Mouse (Mus musculus) MEL (cell line): ENCODE results near the gene Kap. TPM values are rescaled to one million over a fixed set of nuclear protein-coding genes. Genes with fewer than 3 reads are reported as not detected.

ENCODE experiments used
- DNase-seq: peaks from one replicate; pipeline ENCODE4 v3.0.0; 2011; ENCODE audit warnings: low read depth, low spot score
- H3K27ac ChIP-seq: 2 replicates; pipeline ENCODE4 v1.5.1; 2012; ENCODE audit warnings: low read depth, mild to moderate bottlenecking, control low read depth, low read length, moderate library complexity; ENCODE audit not compliant: control insufficient read depth
- H3K27me3 ChIP-seq, 2 experiments: fragments of 150-350 bp in 1 of 2; sonication (generic) in 1 of 2; 2 replicates each; pipeline ENCODE4 v1.6.1; 2012; ENCODE audit warnings: low read length in 2 of 2, mild to moderate bottlenecking in 2 of 2, improper control_type of control experiment in 1 of 2, moderate library complexity in 1 of 2; ENCODE audit not compliant: insufficient read depth in 2 of 2, control insufficient read depth in 1 of 2
- H3K36me3 ChIP-seq, 2 experiments: 2 replicates each; pipeline ENCODE4 v1.6.1; 2012 to 2014; ENCODE audit warnings: low read length in 2 of 2, improper control_type of control experiment in 1 of 2, inconsistent platforms in 1 of 2, mild to moderate bottlenecking in 1 of 2; ENCODE audit not compliant: insufficient read depth in 2 of 2, control insufficient read depth in 1 of 2
- H3K4me1 ChIP-seq, 2 experiments: fragments of 150-350 bp in 1 of 2; sonication (generic) in 1 of 2; 2 replicates each; pipeline ENCODE4 v1.6.1; 2012; ENCODE audit warnings: low read length in 2 of 2, improper control_type of control experiment in 1 of 2, mild to moderate bottlenecking in 1 of 2; ENCODE audit not compliant: insufficient read depth in 2 of 2, control insufficient read depth in 1 of 2
- H3K4me3 ChIP-seq, 2 experiments: fragments of 150-350 bp in 1 of 2; sonication (generic) in 1 of 2; 2 replicates each; pipeline ENCODE4 v1.5.1; 2012; ENCODE audit warnings: low read depth in 2 of 2, low read length in 2 of 2, mild to moderate bottlenecking in 2 of 2, moderate library complexity in 2 of 2, control low read depth in 1 of 2, improper control_type of control experiment in 1 of 2; ENCODE audit not compliant: control insufficient read depth in 1 of 2, insufficient read depth in 1 of 2
- H3K79me2 ChIP-seq: 2 replicates; pipeline ENCODE4 v1.6.1; 2012; ENCODE audit warnings: mild to moderate bottlenecking, low read length, moderate library complexity; ENCODE audit not compliant: control insufficient read depth, poor library complexity, insufficient read depth
- H3K9ac ChIP-seq: 2 replicates; pipeline ENCODE4 v1.6.1; 2012; ENCODE audit warnings: low read depth, mild to moderate bottlenecking, control low read depth, low read length, moderate library complexity; ENCODE audit not compliant: control insufficient read depth, poor library complexity, severe bottlenecking
- H3K9me3 ChIP-seq: fragments of 150-350 bp; sonication (generic); replicated peaks from 2 replicates; pipeline ENCODE4 v1.6.1; 2012; ENCODE audit warnings: mild to moderate bottlenecking, low read length, improper control_type of control experiment, moderate library complexity; ENCODE audit not compliant: insufficient read depth
- CHD1 ChIP-seq: IDR thresholded peaks from 2 replicates; pipeline ENCODE4 v1.6.1; 2012; ENCODE audit warnings: low read depth, mild to moderate bottlenecking, inconsistent platforms, low read length, improper control_type of control experiment
- CHD2 ChIP-seq: IDR thresholded peaks from 2 replicates; pipeline ENCODE4 v1.6.1; 2011; ENCODE audit warnings: low read length, improper control_type of control experiment
- CTCF ChIP-seq, 3 experiments: IDR thresholded peaks in 2 of 3; conservative IDR thresholded peaks in 1 of 3; 2 replicates each; pipeline ENCODE4 v1.5.1; 2011 to 2012; ENCODE audit warnings: low read length in 3 of 3, low read depth in 2 of 3, mild to moderate bottlenecking in 2 of 3, improper control_type of control experiment in 1 of 3, inconsistent platforms in 1 of 3, mixed read lengths in 1 of 3, moderate library complexity in 1 of 3; ENCODE audit not compliant: control insufficient read depth in 1 of 3, insufficient read depth in 1 of 3, poor library complexity in 1 of 3, severe bottlenecking in 1 of 3
- E2F4 ChIP-seq: IDR thresholded peaks from 2 replicates; pipeline ENCODE4 v1.6.1; 2011; ENCODE audit warnings: low read depth, low read length, improper control_type of control experiment, borderline replicate concordance
- ELF1 ChIP-seq: IDR thresholded peaks from 2 replicates; pipeline ENCODE4 v1.6.1; 2014; ENCODE audit warnings: low read depth, mild to moderate bottlenecking, inconsistent platforms, low read length, improper control_type of control experiment, moderate library complexity
- EP300 ChIP-seq, 2 experiments: IDR thresholded peaks; 2 replicates each; pipeline ENCODE4 v1.6.1; 2011; ENCODE audit warnings: improper control_type of control experiment in 2 of 2, low read length in 2 of 2, low read depth in 1 of 2, mild to moderate bottlenecking in 1 of 2
- GABPA ChIP-seq: IDR thresholded peaks from 2 replicates; pipeline ENCODE4 v1.6.1; 2012; ENCODE audit warnings: low read depth, mild to moderate bottlenecking, inconsistent platforms, low read length, improper control_type of control experiment, moderate library complexity
- GATA1 ChIP-seq: IDR thresholded peaks from 2 replicates; pipeline ENCODE4 v1.6.1; 2011; ENCODE audit warnings: low read depth, low read length, improper control_type of control experiment
- HCFC1 ChIP-seq: IDR thresholded peaks from 2 replicates; pipeline ENCODE4 v1.6.1; 2012; ENCODE audit warnings: low read depth, mild to moderate bottlenecking, inconsistent platforms, low read length, improper control_type of control experiment, moderate library complexity
- JUND ChIP-seq: IDR thresholded peaks from 2 replicates; pipeline ENCODE4 v1.6.1; 2011; ENCODE audit warnings: low read depth, mild to moderate bottlenecking, improper control_type of control experiment, low read length
- KAT2A ChIP-seq: conservative IDR thresholded peaks from 2 replicates; pipeline ENCODE4 v1.6.1; 2012; ENCODE audit warnings: low read depth, low read length, improper control_type of control experiment, inconsistent platforms
- MAFK ChIP-seq: IDR thresholded peaks from 2 replicates; pipeline ENCODE4 v1.6.1; 2011; ENCODE audit warnings: low read depth, mild to moderate bottlenecking, low read length, improper control_type of control experiment, borderline replicate concordance
- MAZ ChIP-seq: IDR thresholded peaks from 2 replicates; pipeline ENCODE4 v1.6.1; 2012; ENCODE audit warnings: low read depth, mild to moderate bottlenecking, inconsistent platforms, low read length, improper control_type of control experiment
- MEF2A ChIP-seq: IDR thresholded peaks from 2 replicates; pipeline ENCODE4 v1.6.1; 2014; ENCODE audit warnings: low read depth, mild to moderate bottlenecking, inconsistent platforms, low read length, improper control_type of control experiment; ENCODE audit not compliant: poor library complexity, insufficient replicate concordance, severe bottlenecking; ENCODE audit errors: extremely low read depth
- MXI1 ChIP-seq: IDR thresholded peaks from 2 replicates; pipeline ENCODE4 v1.6.1; 2011; ENCODE audit warnings: mild to moderate bottlenecking, low read depth, low read length, improper control_type of control experiment
- NELFE ChIP-seq: IDR thresholded peaks from 2 replicates; pipeline ENCODE4 v1.6.1; 2011; ENCODE audit warnings: low read depth, low read length, improper control_type of control experiment
- NRF1 ChIP-seq: IDR thresholded peaks from 2 replicates; pipeline ENCODE4 v1.6.1; 2014; ENCODE audit warnings: low read depth, mild to moderate bottlenecking, inconsistent platforms, low read length, improper control_type of control experiment, moderate library complexity; ENCODE audit not compliant: poor library complexity, insufficient read depth, severe bottlenecking
- POLR2A ChIP-seq, 2 experiments: IDR thresholded peaks; 2 replicates each; pipeline ENCODE4 v1.6.1; 2011 to 2012; ENCODE audit warnings: low read length in 2 of 2, mild to moderate bottlenecking in 2 of 2, control low read depth in 1 of 2, improper control_type of control experiment in 1 of 2, low read depth in 1 of 2, moderate library complexity in 1 of 2; ENCODE audit not compliant: control insufficient read depth in 1 of 2, insufficient read depth in 1 of 2, poor library complexity in 1 of 2
- POLR2AphosphoS5 ChIP-seq: IDR thresholded peaks from 2 replicates; pipeline ENCODE4 v1.6.1; 2012; ENCODE audit warnings: low read depth, borderline replicate concordance, mild to moderate bottlenecking, inconsistent platforms, low read length, moderate library complexity, mixed read lengths
- RAD21 ChIP-seq: IDR thresholded peaks from 2 replicates; pipeline ENCODE4 v1.6.1; 2011; ENCODE audit warnings: mild to moderate bottlenecking, low read depth, low read length, improper control_type of control experiment
- RCOR1 ChIP-seq: IDR thresholded peaks from 2 replicates; pipeline ENCODE4 v1.6.1; 2012; ENCODE audit warnings: low read depth, mild to moderate bottlenecking, inconsistent platforms, low read length, improper control_type of control experiment
- SIN3A ChIP-seq: IDR thresholded peaks from 2 replicates; pipeline ENCODE4 v1.6.1; 2012; ENCODE audit warnings: low read length, improper control_type of control experiment, inconsistent platforms
- SMC3 ChIP-seq: IDR thresholded peaks from 2 replicates; pipeline ENCODE4 v1.6.1; 2011; ENCODE audit warnings: low read depth, low read length, improper control_type of control experiment
- TCF12 ChIP-seq: IDR thresholded peaks from 2 replicates; pipeline ENCODE4 v1.6.1; 2014; ENCODE audit warnings: low read depth, mild to moderate bottlenecking, inconsistent platforms, low read length, improper control_type of control experiment, moderate library complexity
- USF2 ChIP-seq, 2 experiments: IDR thresholded peaks; 2 replicates each; pipeline ENCODE4 v1.6.1; 2011 to 2012; ENCODE audit warnings: improper control_type of control experiment in 2 of 2, low read length in 2 of 2, borderline replicate concordance in 1 of 2, inconsistent platforms in 1 of 2, low read depth in 1 of 2, mild to moderate bottlenecking in 1 of 2; ENCODE audit not compliant: insufficient read depth in 1 of 2
- ZC3H11A ChIP-seq: IDR thresholded peaks from 2 replicates; pipeline ENCODE4 v1.6.1; 2012; ENCODE audit warnings: low read depth, mild to moderate bottlenecking, inconsistent platforms, low read length, improper control_type of control experiment
- ZKSCAN1 ChIP-seq: IDR thresholded peaks from 2 replicates; pipeline ENCODE4 v1.6.1; 2012; ENCODE audit warnings: low read depth, mild to moderate bottlenecking, inconsistent platforms, low read length, improper control_type of control experiment, moderate library complexity
- ZMIZ1 ChIP-seq: IDR thresholded peaks from 2 replicates; pipeline ENCODE4 v1.6.1; 2012; ENCODE audit warnings: low read depth, mild to moderate bottlenecking, inconsistent platforms, low read length, improper control_type of control experiment, moderate library complexity
- polyA plus RNA-seq, 2 experiments: library from polyadenylated mRNA; stranded (reverse) in 1 of 2; unstranded in 1 of 2; fragments of >175 nt in 1 of 2; fragments of >200 nt in 1 of 2; gene quantifications; 2 replicates each; pipeline versions ENCODE4 v1.2.1 to v1.2.4; 2012; ENCODE audit warnings: low replicate concordance in 2 of 2, low read depth in 1 of 2; ENCODE audit not compliant: insufficient read length in 2 of 2, insufficient read depth in 1 of 2, missing spikeins in 1 of 2
- total RNA-seq: library from RNA; depleted of rRNA; stranded (reverse); fragments of 300-350 nt; gene quantifications from 2 replicates; pipeline ENCODE4 v1.2.3, GENCODE M21; 2012

Kap gene
- total and polyA plus RNA-seq, 3 experiments = not detected

GRCm38 (mm10) chr6:133883446-133883985 lies 30.0 kb upstream of the Kap start:
- TF ChIP-seq NRF1 (no peak), HCFC1 (no peak), KAT2A (no peak), MXI1 (no peak), ZC3H11A (no peak), MAFK (no peak), RAD21 (no peak), NELFE (no peak), EP300 (IDR thresholded peaks at IDR 0.05; ENCODE audit: low read depth in 1 of 2, low read length in 2 of 2) (no peak), JUND (no peak), ZMIZ1 (no peak), ELF1 (no peak)
- Histone ChIP-seq H3K4me1 (no peaks in the 10 kb centered on the region), H3K27ac (no peak overlapping the region), H3K9me3 (no peaks in the 10 kb centered on the region), H3K79me2 (no peaks in the 10 kb centered on the region), H3K36me3 (no peaks in the 10 kb centered on the region), H3K27me3 (no peaks in the 10 kb centered on the region), H3K9ac (no peak overlapping the region), H3K4me3 (no peak overlapping the region)
- DNase-seq = no peak

- 0 out of 4 replicates have a peak overlapping the region, but pooled peaks of 1 of the 2 experiments have one; percentile 25 for H3K4me3 ChIP-seq
- H3K27me3 ChIP-seq = peaks cover 0 to 1% of the 10 kb centered on the region in 2 experiments; a peak in 1 of 4 replicates
- no peaks in the 10 kb centered on the region for H3K9me3 ChIP-seq
- no peaks in the 10 kb centered on the region for H3K79me2 ChIP-seq
- DNase-seq = peak; percentile 68
- H3K9ac ChIP-seq = no peak overlapping the region
- H3K36me3 ChIP-seq = no peaks in the 10 kb centered on the region
- no peak for TF ChIP-seq NRF1
- no peak for TF ChIP-seq NELFE
- no peak for TF ChIP-seq RCOR1
- no peak for TF ChIP-seq CHD1
- TF ChIP-seq ZC3H11A = peak; percentile 63
- no peak for TF ChIP-seq SIN3A
- no peak for TF ChIP-seq HCFC1
- TF ChIP-seq MAZ = no peak
- no peak for TF ChIP-seq JUND
- TF ChIP-seq MEF2A = no peak
- TF ChIP-seq KAT2A = no peak
- TF ChIP-seq MXI1 = no peak
- TF ChIP-seq E2F4 = no peak
- no peak for TF ChIP-seq MAFK
- peak; percentile 78 for TF ChIP-seq SMC3
- TF ChIP-seq RAD21 = peak; percentile 88
- no peak for TF ChIP-seq POLR2A (IDR thresholded peaks at IDR 0.05; ENCODE audit: control insufficient read depth in 1 of 2, insufficient read depth in 1 of 2, low read depth in 1 of 2, low read length in 2 of 2, poor library complexity in 1 of 2)
- TF ChIP-seq TCF12 = no peak
- no peak for TF ChIP-seq ZKSCAN1
- TF ChIP-seq GABPA = no peak
- peak; percentile 7 to 79 (median 43); a peak in 4 of 6 replicates for TF ChIP-seq CTCF (IDR thresholded peaks at IDR 0.05 in 2 of 3, conservative IDR thresholded peaks at IDR 0.05 in 1 of 3; ENCODE audit: control insufficient read depth in 1 of 3, insufficient read depth in 1 of 3, low read depth in 2 of 3, low read length in 3 of 3, poor library complexity in 1 of 3, severe bottlenecking in 1 of 3)
- no peak for TF ChIP-seq USF2 (IDR thresholded peaks at IDR 0.05; ENCODE audit: borderline replicate concordance in 1 of 2, insufficient read depth in 1 of 2, low read depth in 1 of 2, low read length in 2 of 2)
- TF ChIP-seq CHD2 = no peak
- TF ChIP-seq POLR2AphosphoS5 = no peak
- no peak for TF ChIP-seq GATA1
- H3K27ac ChIP-seq = no peak overlapping the region
- H3K4me1 ChIP-seq = no peaks in the 10 kb centered on the region
Observed at GRCm38 (mm10) chr6:133875906-133876462, 22.4 kb upstream of the Kap start.
